Mouse (Mus musculus) lung, adult 18-20 months (tissue): ENCODE measurements around the gene Traf7.

Experiments
- DNase-seq, 2 experiments: peaks; one replicate each; pipeline ENCODE4 v3.0.0; 2022; ENCODE audit warnings: mixed read lengths in 2 of 2

The Traf7 gene

GRCm38 (mm10) chr17:24544613-24545012, 16.9 kb upstream of the Traf7 start:
- DNase-seq = no peak

GRCm38 (mm10) chr17:24540375-24540774, 12.6 kb upstream of the Traf7 start:
- peak; percentile 48 to 61 for DNase-seq

- DNase-seq = peak; percentile 48 to 51
Measured at GRCm38 (mm10) chr17:24538950-24539349, 11.2 kb upstream of the Traf7 start.

- no peak for DNase-seq
Measured at GRCm38 (mm10) chr17:24537536-24537935, 9.8 kb upstream of the Traf7 start.

- DNase-seq = no peak
Measured at GRCm38 (mm10) chr17:24535300-24535699, 7.6 kb upstream of the Traf7 start.

GRCm38 (mm10) chr17:24534160-24534718, 6.5 kb upstream of the Traf7 start, which contains the start of gene Rab26:
Gene Rab26, minus strand, starts transcription at chr17:24534210.
- DNase-seq = no peak

- peak; percentile 89 to 92 for DNase-seq
Measured at GRCm38 (mm10) chr17:24533099-24533992, 5.6 kb upstream of the Traf7 start.

- DNase-seq = no peak
Measured at GRCm38 (mm10) chr17:24532045-24532444, 4.3 kb upstream of the Traf7 start.

GRCm38 (mm10) chr17:24531064-24531463, 3.3 kb upstream of the Traf7 start:
- DNase-seq = no peak

GRCm38 (mm10) chr17:24530361-24531050, 2.8 kb upstream of the Traf7 start:
- no peak for DNase-seq

- no peak for DNase-seq
Measured at GRCm38 (mm10) chr17:24529883-24530282, 2.1 kb upstream of the Traf7 start.

GRCm38 (mm10) chr17:24529007-24529451, 1.3 kb upstream of the Traf7 start:
- peak; percentile 37 to 49 for DNase-seq

GRCm38 (mm10) chr17:24528560-24528918, 801 bp upstream of the Traf7 start:
- DNase-seq = no peak

GRCm38 (mm10) chr17:24527315-24527714, 423 bp downstream of the Traf7 start:
- DNase-seq = no peak

GRCm38 (mm10) chr17:24524734-24525133, 3.0 kb downstream of the Traf7 start:
- DNase-seq = no peak

- DNase-seq = no peak
Measured at GRCm38 (mm10) chr17:24520450-24520849, 7.3 kb downstream of the Traf7 start.

- peak; percentile 41 to 58 for DNase-seq
Measured at GRCm38 (mm10) chr17:24514270-24515257, 13.2 kb downstream of the Traf7 start.

- DNase-seq = peak; percentile 52 to 56
Measured at GRCm38 (mm10) chr17:24513609-24514008, 14.1 kb downstream of the Traf7 start.

GRCm38 (mm10) chr17:24507806-24508460, 19.8 kb downstream of the Traf7 start:
- DNase-seq = no peak

- DNase-seq = no peak
Measured at GRCm38 (mm10) chr17:24507129-24507664, 20.5 kb downstream of the Traf7 start.

GRCm38 (mm10) chr17:24506332-24507070, 21.2 kb downstream of the Traf7 start:
- no peak for DNase-seq
